Comparison of ENCODE assay signal across 20 mouse cellular contexts in genomic region chr17:79775216-79775615, GRCm38 (mm10).
DNase-seq lines count a peak whose midpoint lies in the region; ATAC-seq and TF ChIP-seq lines count a peak whose summit lies in the region.
"Had no signal": no experiment of that assay in that cellular context is flagged by ENCODE, and none has a peak within 500 bp of the region (broad histone marks: within the 10 kb centered on the region; RNA-seq: fewer than 3 reads in every experiment).

No protein-coding gene starts in this region.

- 62% methylated on average over 6 of the region's 6 CpGs for WGBS in midbrain, embryonic 11.5 days
- 71% methylated on average over 6 of the region's 6 CpGs for WGBS in midbrain, embryonic 13.5 days
- 49% methylated on average over 6 of the region's 6 CpGs for WGBS in thymus, adult 2 months

- intact Hi-C loops in left cerebral cortex, postnatal 4 days (cut with DNase I) = no loop called here

- no peak for TF ChIP-seq CTCF in thymus, adult 2 months (IDR thresholded peaks at IDR 0.05; ENCODE audit: borderline replicate concordance, control insufficient read depth, extremely low read depth, insufficient read depth, low read length, poor library complexity)

- TF ChIP-seq POLR2A in thymus, adult 2 months (IDR thresholded peaks at IDR 0.05; ENCODE audit: control insufficient read depth, extremely low read depth, insufficient read depth, low read length, poor library complexity) = no peak

- no peaks in the 10 kb centered on the region for H3K36me3 ChIP-seq in midbrain, embryonic 11.5 days (ENCODE audit: control insufficient read depth, insufficient read depth, low read length)
- no peaks in the 10 kb centered on the region for H3K36me3 ChIP-seq in midbrain, embryonic 13.5 days
- no peaks in the 10 kb centered on the region for H3K36me3 ChIP-seq in thymus, adult 2 months (ENCODE audit: control insufficient read depth, insufficient read depth, low read length)
- H3K36me3 ChIP-seq: heart, embryonic 10.5 days; hindbrain, embryonic 13.5 days had no signal

- no peak overlapping the region for H3K27ac ChIP-seq in midbrain, embryonic 11.5 days (ENCODE audit: low read depth, low read length)
- no peak overlapping the region for H3K27ac ChIP-seq in midbrain, embryonic 13.5 days
- no peak overlapping the region for H3K27ac ChIP-seq in thymus, adult 2 months (ENCODE audit: control insufficient read depth, insufficient read depth, low read length)
- H3K27ac ChIP-seq: forebrain, embryonic 13.5 days; gastrocnemius, adult 2 months; heart, embryonic 10.5 days; hindbrain, embryonic 13.5 days had no signal

- ATAC-seq in midbrain, embryonic 11.5 days (ENCODE audit: low FRiP score) = 0 out of 2 replicates have a peak, but pooled peaks have one; percentile 27
- ATAC-seq in midbrain, embryonic 13.5 days = no peak; the same call in 1 of the 2 replicates
- no peak for ATAC-seq in granulocyte monocyte progenitor cell, adult 5-6 weeks (replicated peaks; ENCODE audit: poor library complexity, severe bottlenecking)
- ATAC-seq: forebrain, embryonic 13.5 days; forebrain, postnatal 0 days had no signal

- H3K27me3 ChIP-seq in midbrain, embryonic 11.5 days (ENCODE audit: control insufficient read depth, insufficient read depth, low read length) = no peaks in the 10 kb centered on the region
- no peaks in the 10 kb centered on the region for H3K27me3 ChIP-seq in midbrain, embryonic 13.5 days
- H3K27me3 ChIP-seq in thymus, adult 2 months (ENCODE audit: control insufficient read depth, insufficient read depth, low read length) = no peaks in the 10 kb centered on the region
- H3K27me3 ChIP-seq: forebrain, embryonic 13.5 days; hindbrain, embryonic 13.5 days had no signal

- H3K4me3 ChIP-seq in midbrain, embryonic 11.5 days (ENCODE audit: low read depth, low read length) = no peak overlapping the region
- H3K4me3 ChIP-seq in midbrain, embryonic 13.5 days (replicated peaks) = no peak overlapping the region
- no peak overlapping the region for H3K4me3 ChIP-seq in thymus, adult 2 months (ENCODE audit: control insufficient read depth, insufficient read depth, low read length)
- H3K4me3 ChIP-seq: forebrain, embryonic 13.5 days; gastrocnemius, adult 2 months; heart, embryonic 10.5 days; hindbrain, embryonic 13.5 days had no signal

- no peak overlapping the region for H3K9ac ChIP-seq in midbrain, embryonic 11.5 days (ENCODE audit: low read length)
- H3K9ac ChIP-seq in midbrain, embryonic 13.5 days (replicated peaks) = no peak overlapping the region
- H3K9ac ChIP-seq: forebrain, embryonic 13.5 days; forebrain, postnatal 0 days; hindbrain, embryonic 13.5 days had no signal

- no peak overlapping the region for H3K4me2 ChIP-seq in midbrain, embryonic 11.5 days
- no peak overlapping the region for H3K4me2 ChIP-seq in midbrain, embryonic 13.5 days (replicated peaks)
- H3K4me2 ChIP-seq: forebrain, embryonic 13.5 days; hindbrain, embryonic 13.5 days had no signal

- no peaks in the 10 kb centered on the region; the same call in 1 of the 2 replicates for H3K9me3 ChIP-seq in midbrain, embryonic 11.5 days (ENCODE audit: control insufficient read depth, low read length)
- H3K9me3 ChIP-seq in midbrain, embryonic 13.5 days = no peaks in the 10 kb centered on the region
- H3K9me3 ChIP-seq: heart, embryonic 10.5 days; hindbrain, embryonic 13.5 days had no signal

- DNase-seq in midbrain, embryonic 11.5 days (ENCODE audit: low spot score, missing footprints) = no peak
- DNase-seq in naive thymus-derived CD4-positive, alpha-beta T cell, adult 2 months (ENCODE audit: low read depth) = peak; percentile 15
- DNase-seq in thymus, adult 2 months = peak; percentile 18
- DNase-seq in thymus, postnatal 25 days = peak; percentile 23
- DNase-seq in frontal cortex, postnatal 14 days (ENCODE audit: low spot score in 2 of 2) = no peak
- no peak for DNase-seq in left cerebral cortex, postnatal 4 days
- DNase-seq: adrenal gland, adult 2 months; adrenal gland, postnatal 25 days; cerebellum, adult 2 months; cerebellum, postnatal 10 days; forebrain, postnatal 0 days; gastrocnemius, adult 2 months; gastrocnemius, postnatal 25 days; heart, adult 18-20 months; heart, postnatal 10 days had no signal

- no peaks in the 10 kb centered on the region for H3K4me1 ChIP-seq in midbrain, embryonic 11.5 days (ENCODE audit: control insufficient read depth, insufficient read depth, low read length)
- peaks cover 6% of the 10 kb centered on the region for H3K4me1 ChIP-seq in midbrain, embryonic 13.5 days (replicated peaks)
- H3K4me1 ChIP-seq in thymus, adult 2 months (replicated peaks; ENCODE audit: control insufficient read depth, insufficient read depth, low read length) = peaks cover 8% of the 10 kb centered on the region

Comparison
In these comparisons a context has a peak if more than half of its experiments do, and no peak if none do; other contexts are left out.
1. DNase-seq: peak in naive thymus-derived CD4-positive, alpha-beta T cell, adult 2 months (single experiment), thymus, adult 2 months (single experiment) and thymus, postnatal 25 days (single experiment); none in midbrain, embryonic 11.5 days (single experiment), frontal cortex, postnatal 14 days (0 of 2) and left cerebral cortex, postnatal 4 days (single experiment).